In the genomic region with DNA sequence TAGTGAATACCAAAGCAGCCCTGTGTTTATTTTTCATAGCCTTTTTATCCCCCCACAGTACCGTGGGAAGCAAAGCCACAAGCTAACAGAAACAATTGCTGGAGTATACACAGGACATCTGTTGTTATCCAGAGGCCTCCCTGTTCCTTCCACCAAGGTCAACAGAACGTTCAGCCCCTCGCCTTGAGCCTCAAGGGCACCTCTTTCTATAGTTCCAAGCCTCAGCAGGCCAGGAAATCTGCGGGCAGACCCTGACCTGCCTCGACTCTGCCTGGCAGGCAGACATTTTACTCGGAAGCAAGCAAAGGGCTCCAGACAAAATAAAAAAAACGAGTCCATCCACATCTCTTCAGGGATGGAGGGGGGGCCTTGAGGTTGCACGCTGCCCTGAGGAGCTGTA, we compare ENCODE assay signal across 13 mouse cellular contexts.
DNase-seq lines count a peak whose midpoint lies in the region; ATAC-seq lines count a peak whose summit lies in the region.
"Had no signal": no experiment of that assay in that cellular context is flagged by ENCODE, and none has a peak within 500 bp of the region (broad histone marks: within the 10 kb centered on the region; RNA-seq: fewer than 3 reads in every experiment).

No protein-coding gene starts in this region.

- no peaks in the 10 kb centered on the region for H3K4me1 ChIP-seq in midbrain, embryonic 11.5 days (ENCODE audit: control insufficient read depth, insufficient read depth, low read length)
- peaks cover 4% of the 10 kb centered on the region; the same call in 1 of the 2 replicates for H3K4me1 ChIP-seq in midbrain, embryonic 15.5 days
- H3K4me1 ChIP-seq in embryonic facial prominence, embryonic 15.5 days = no peaks in the 10 kb centered on the region
- peaks cover 5% of the 10 kb centered on the region; the same call in 1 of the 2 replicates for H3K4me1 ChIP-seq in stomach, embryonic 16.5 days (ENCODE audit: control insufficient read depth, insufficient read depth, low read length)
- H3K4me1 ChIP-seq in forebrain, embryonic 14.5 days (ENCODE audit: control insufficient read depth, insufficient read depth, low read length) = no peaks in the 10 kb centered on the region

- H3K4me2 ChIP-seq in midbrain, embryonic 11.5 days = no peak overlapping the region
- H3K4me2 ChIP-seq in midbrain, embryonic 15.5 days = no peak overlapping the region
- H3K4me2 ChIP-seq in embryonic facial prominence, embryonic 15.5 days (replicated peaks) = no peak overlapping the region
- H3K4me2 ChIP-seq in stomach, embryonic 16.5 days (ENCODE audit: low read depth, low read length) = no peak overlapping the region
- no peak overlapping the region for H3K4me2 ChIP-seq in forebrain, embryonic 14.5 days (ENCODE audit: low read length)
- H3K4me2 ChIP-seq: kidney, embryonic 15.5 days had no signal

- no peak overlapping the region for H3K4me3 ChIP-seq in midbrain, embryonic 11.5 days (ENCODE audit: low read depth, low read length)
- no peak overlapping the region for H3K4me3 ChIP-seq in midbrain, embryonic 15.5 days
- H3K4me3 ChIP-seq in embryonic facial prominence, embryonic 15.5 days (replicated peaks) = no peak overlapping the region
- no peak overlapping the region for H3K4me3 ChIP-seq in stomach, embryonic 16.5 days (replicated peaks; ENCODE audit: low read length)
- no peak overlapping the region for H3K4me3 ChIP-seq in forebrain, embryonic 14.5 days (ENCODE audit: low read depth, low read length)
- H3K4me3 ChIP-seq: kidney, embryonic 15.5 days had no signal

- no peaks in the 10 kb centered on the region for H3K27me3 ChIP-seq in midbrain, embryonic 11.5 days (ENCODE audit: control insufficient read depth, insufficient read depth, low read length)
- H3K27me3 ChIP-seq in midbrain, embryonic 15.5 days (replicated peaks) = no peaks in the 10 kb centered on the region
- H3K27me3 ChIP-seq in embryonic facial prominence, embryonic 15.5 days = no peaks in the 10 kb centered on the region
- H3K27me3 ChIP-seq in stomach, embryonic 16.5 days (ENCODE audit: control insufficient read depth, insufficient read depth, low read length) = no peaks in the 10 kb centered on the region
- H3K27me3 ChIP-seq in forebrain, embryonic 14.5 days (replicated peaks; ENCODE audit: control insufficient read depth, insufficient read depth, low read length) = no peaks in the 10 kb centered on the region
- H3K27me3 ChIP-seq: kidney, embryonic 15.5 days had no signal

- peaks cover 2% of the 10 kb centered on the region; the same call in 1 of the 2 replicates for H3K9me3 ChIP-seq in midbrain, embryonic 11.5 days (ENCODE audit: control insufficient read depth, low read length)
- H3K9me3 ChIP-seq in midbrain, embryonic 15.5 days = no peaks in the 10 kb centered on the region
- no peaks in the 10 kb centered on the region for H3K9me3 ChIP-seq in embryonic facial prominence, embryonic 15.5 days (replicated peaks)
- no peaks in the 10 kb centered on the region for H3K9me3 ChIP-seq in stomach, embryonic 16.5 days (replicated peaks; ENCODE audit: control insufficient read depth, low read length)
- no peaks in the 10 kb centered on the region for H3K9me3 ChIP-seq in forebrain, embryonic 14.5 days (replicated peaks; ENCODE audit: control insufficient read depth, low read length)
- H3K9me3 ChIP-seq: kidney, embryonic 15.5 days had no signal

- 65% methylated on average over 8 of the region's 8 CpGs for WGBS in midbrain, embryonic 11.5 days
- WGBS in midbrain, embryonic 15.5 days = 55% methylated on average over 8 of the region's 8 CpGs
- WGBS in embryonic facial prominence, embryonic 15.5 days = 20% methylated on average over 8 of the region's 8 CpGs
- 43% methylated on average over 8 of the region's 8 CpGs for WGBS in stomach, embryonic 16.5 days
- 75% methylated on average over 8 of the region's 8 CpGs for WGBS in forebrain, embryonic 14.5 days

- no peak overlapping the region for H3K27ac ChIP-seq in midbrain, embryonic 11.5 days (ENCODE audit: low read depth, low read length)
- no peak overlapping the region for H3K27ac ChIP-seq in midbrain, embryonic 15.5 days
- no peak overlapping the region for H3K27ac ChIP-seq in embryonic facial prominence, embryonic 15.5 days (replicated peaks)
- H3K27ac ChIP-seq in stomach, embryonic 16.5 days (ENCODE audit: low read length) = peak overlapping the region; percentile 33; the same call in 1 of the 2 replicates
- H3K27ac ChIP-seq in forebrain, embryonic 14.5 days (ENCODE audit: low read depth, low read length) = no peak overlapping the region
- H3K27ac ChIP-seq: kidney, embryonic 15.5 days had no signal

- no peaks in the 10 kb centered on the region for H3K36me3 ChIP-seq in midbrain, embryonic 11.5 days (ENCODE audit: control insufficient read depth, insufficient read depth, low read length)
- H3K36me3 ChIP-seq in midbrain, embryonic 15.5 days (replicated peaks) = no peaks in the 10 kb centered on the region
- H3K36me3 ChIP-seq in embryonic facial prominence, embryonic 15.5 days = no peaks in the 10 kb centered on the region
- H3K36me3 ChIP-seq in stomach, embryonic 16.5 days (ENCODE audit: control insufficient read depth, insufficient read depth, low read length) = no peaks in the 10 kb centered on the region
- H3K36me3 ChIP-seq in forebrain, embryonic 14.5 days (ENCODE audit: control insufficient read depth, insufficient read depth, low read length) = no peaks in the 10 kb centered on the region
- H3K36me3 ChIP-seq: kidney, embryonic 15.5 days had no signal

- no peak overlapping the region for H3K9ac ChIP-seq in midbrain, embryonic 11.5 days (ENCODE audit: low read length)
- no peak overlapping the region for H3K9ac ChIP-seq in midbrain, embryonic 15.5 days
- no peak overlapping the region for H3K9ac ChIP-seq in embryonic facial prominence, embryonic 15.5 days
- H3K9ac ChIP-seq in stomach, embryonic 16.5 days (ENCODE audit: low read length) = no peak overlapping the region
- H3K9ac ChIP-seq in forebrain, embryonic 14.5 days (ENCODE audit: low read length) = no peak overlapping the region
- H3K9ac ChIP-seq: kidney, embryonic 15.5 days had no signal

- peak; percentile 36 for DNase-seq in adrenal gland, postnatal 14 days
- DNase-seq in adrenal gland, adult 18-20 months (ENCODE audit: low spot score in 2 of 2) = no peak
- peak; percentile 39 for DNase-seq in midbrain, embryonic 11.5 days (ENCODE audit: low spot score, missing footprints)
- no peak for DNase-seq in forebrain, embryonic 14.5 days (ENCODE audit: low spot score)
- no peak for DNase-seq in left cerebral cortex, adult 8-10 months (ENCODE audit: low spot score in 2 of 2)
- DNase-seq: cerebellum, adult 18-20 months; liver; right cerebral cortex, postnatal 4 days had no signal

- no peak for ATAC-seq in midbrain, embryonic 11.5 days (ENCODE audit: low FRiP score)
- no peak for ATAC-seq in midbrain, embryonic 15.5 days (replicated peaks)
- ATAC-seq in embryonic facial prominence, embryonic 15.5 days (ENCODE audit: insufficient number of reproducible peaks, low FRiP score, low TSS enrichment, low read depth) = peak; percentile 29
- peak; percentile 37; the same call in 1 of the 2 replicates for ATAC-seq in stomach, embryonic 16.5 days (ENCODE audit: insufficient read depth, low FRiP score)
- no peak for ATAC-seq in forebrain, embryonic 14.5 days
- ATAC-seq: hindbrain, embryonic 16.5 days had no signal

Comparison
In these comparisons a context has a peak if more than half of its experiments do, and no peak if none do; other contexts are left out.
1. DNase-seq: peak in adrenal gland, postnatal 14 days (single experiment) and midbrain, embryonic 11.5 days (single experiment); none in adrenal gland, adult 18-20 months (0 of 2), forebrain, embryonic 14.5 days (single experiment) and left cerebral cortex, adult 8-10 months (0 of 2).
2. ATAC-seq: peak in embryonic facial prominence, embryonic 15.5 days (single experiment) and stomach, embryonic 16.5 days (single experiment); none in midbrain, embryonic 11.5 days (single experiment), midbrain, embryonic 15.5 days (single experiment) and forebrain, embryonic 14.5 days (single experiment).